Mouse (Mus musculus): ENCODE results near the gene Scgb2b21.
"Not testable (repeated sequence)": the region's sequence is repeated elsewhere in the genome, so short reads cannot be mapped to it uniquely, and the experiment has no call there.

Scgb2b21 gene

GRCm38 (mm10) chr7:33520358-33520757 lies at the start of gene Scgb2b21:
Gene Scgb2b21 (minus strand): TSS chr7:33520458.
- no peak for DNase-seq

DNA sequence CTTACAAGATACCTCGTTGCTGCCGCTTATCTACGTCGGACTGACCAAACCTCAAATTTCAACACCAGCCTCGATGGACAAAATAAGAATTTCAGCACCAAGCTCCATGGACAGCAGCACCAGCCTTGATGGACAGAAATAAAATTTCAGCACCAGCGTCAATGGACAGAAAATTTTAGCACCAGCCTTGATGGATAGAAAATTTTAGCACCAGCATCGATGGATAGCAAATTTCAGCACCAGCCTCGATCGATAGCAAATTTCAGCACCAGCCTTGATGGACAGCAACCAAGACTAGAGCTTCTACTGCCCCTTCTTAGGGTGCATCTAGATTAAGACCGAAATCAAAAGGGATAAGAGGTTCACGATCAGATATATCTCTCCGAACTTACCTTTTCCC lies 23.2 kb upstream of the Scgb2b21 start:
- not testable (repeated sequence) for DNase-seq

Measured in cerebellum, adult 9-10 months (tissue).